Mouse (Mus musculus): Measurements from ENCODE around the gene Cdc37.

- TF ChIP-seq CTCF (IDR thresholded peaks at IDR 0.05; ENCODE audit: low read depth) (no peak; the same call in 1 of the 2 replicates), EP300 (optimal IDR thresholded peaks at IDR 0.05) (no peak)
Measured at GRCm38 (mm10) chr9:21165041-21165951, 15.5 kb upstream of the Cdc37 start, which contains the start of gene Pde4a.

All from stomach, postnatal 0 days (tissue).